Mouse (Mus musculus): ENCODE data around the gene Thoc7. TPM values are rescaled to one million over a fixed set of nuclear protein-coding genes. Genes with fewer than 3 reads are reported as not detected.

Gene Thoc7
- polyA plus RNA-seq, 1 experiment from 2014 or later: 80.8 TPM

- no peak overlapping the region for H3K27ac ChIP-seq
- H3K4me3 ChIP-seq (ENCODE audit: inconsistent target): no peak overlapping the region
- H3K36me3 ChIP-seq (ENCODE audit: inconsistent target): no peaks in the 10 kb centered on the region
- no peaks in the 10 kb centered on the region for H3K79me2 ChIP-seq (ENCODE audit: inconsistent target)
- 98% methylated on average over 6 of the region's 7 CpGs for WGBS (ENCODE audit: missing documents)
Observed at GRCm38 (mm10) chr14:13907145-13907544, 54.5 kb downstream of the Thoc7 start.

- Histone ChIP-seq H3K27ac (no peak overlapping the region), H3K79me2 (ENCODE audit: inconsistent target) (no peaks in the 10 kb centered on the region), H3K4me3 (ENCODE audit: inconsistent target) (no peak overlapping the region), H3K36me3 (ENCODE audit: inconsistent target) (no peaks in the 10 kb centered on the region)
- 75% methylated on average over 1 of the region's 1 CpGs for WGBS (ENCODE audit: missing documents)
Observed at GRCm38 (mm10) chr14:13906461-13906860, 55.2 kb downstream of the Thoc7 start.

DNA sequence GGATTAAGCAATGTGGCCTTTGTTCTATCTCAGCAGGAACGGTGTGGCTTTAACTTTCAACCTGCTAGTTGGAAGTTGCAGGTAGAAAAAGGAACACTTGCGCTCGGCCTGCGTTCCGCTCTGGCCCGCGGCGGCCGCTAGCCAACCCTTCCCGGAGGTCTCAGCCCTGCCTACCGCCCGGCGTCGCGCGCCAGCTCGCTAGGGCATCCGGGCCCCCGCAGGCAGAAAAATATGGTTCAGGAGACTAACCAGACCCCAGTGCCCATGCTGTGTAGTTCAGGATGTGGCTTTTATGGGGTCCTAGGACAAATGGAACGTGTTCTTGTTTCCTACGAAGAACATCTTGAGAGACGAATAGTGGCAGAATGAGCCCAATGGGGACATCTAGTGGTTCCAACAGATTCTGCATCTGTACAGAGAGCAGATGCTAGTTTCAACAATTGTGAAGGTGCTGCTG is 60.0 kb downstream of the Thoc7 start:
- Histone ChIP-seq H3K4me3 (ENCODE audit: inconsistent target) (no peak overlapping the region), H3K79me2 (ENCODE audit: inconsistent target) (no peaks in the 10 kb centered on the region)
- WGBS (ENCODE audit: missing documents): 2% methylated on average over 19 of the region's 22 CpGs

More for the DNA sequence above, 60.0 kb downstream of the Thoc7 start:
- Histone ChIP-seq H3K36me3 (ENCODE audit: inconsistent target) (no peaks in the 10 kb centered on the region), H3K27ac (no peak overlapping the region)

Other genes with a start within 250 kb of the Thoc7 start
- not detected in 3 replicates for gene Gm281, start 47.4 kb downstream of the Thoc7 start, polyA plus RNA-seq (2018)
- gene Atxn7, start 412 bp downstream of the Thoc7 start, polyA plus RNA-seq (2018): 6.2 to 10.2 TPM (median 6.7 TPM) in 3 replicates
- 72.7 to 129 TPM (median 87.6 TPM) in 3 replicates for gene Psmd6, start 159.1 kb upstream of the Thoc7 start, polyA plus RNA-seq (2018)
- gene Olfr720, start 225.0 kb upstream of the Thoc7 start, polyA plus RNA-seq (2018): not detected in 3 replicates

Data from macrophage (primary cell).